Mouse (Mus musculus): ENCODE results near the gene Tmem107.

The Tmem107 gene

GRCm38 (mm10) chr11:69122336-69122951, 51.8 kb downstream of the Tmem107 start, which contains the start of gene 9130213A22Rik:
Gene 9130213A22Rik (minus strand): TSS chr11:69122589.
- peak; percentile 65 to 68 for DNase-seq (ENCODE audit: low spot score in 2 of 2)

Data from spleen, postnatal 14 days (tissue).